8 mouse cellular contexts compared by ENCODE assay signal in the genomic region with DNA sequence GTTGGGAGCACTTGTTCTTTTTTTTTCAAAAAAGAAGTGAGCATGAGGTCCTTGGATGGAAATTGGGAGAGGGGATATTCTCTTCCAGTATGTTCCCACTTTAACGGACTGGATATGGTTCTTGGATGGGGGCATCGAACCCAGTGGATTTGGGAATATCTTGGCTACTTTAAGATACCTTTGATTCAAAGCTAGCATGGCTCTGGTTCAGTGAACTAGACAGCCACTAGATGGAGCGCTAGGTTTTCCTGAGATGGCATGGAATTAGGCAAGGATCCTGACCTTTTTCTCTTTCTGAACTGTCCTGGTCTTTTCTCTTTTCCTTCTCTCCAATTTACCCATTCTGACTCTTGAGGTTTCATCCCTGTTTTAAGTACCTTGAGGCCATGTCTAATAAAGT. TPM values are rescaled to one million over a fixed set of nuclear protein-coding genes. Genes with fewer than 3 reads are reported as not detected.
DNase-seq lines count a peak whose midpoint lies in the region; ATAC-seq and TF ChIP-seq lines count a peak whose summit lies in the region.

No protein-coding gene starts in this region.

- no peaks in the 10 kb centered on the region for H3K79me2 ChIP-seq in MEL (ENCODE audit: control insufficient read depth, insufficient read depth, low read length, poor library complexity)

- no peaks in the 10 kb centered on the region for H3K36me3 ChIP-seq in intestine, embryonic 14.5 days (ENCODE audit: control insufficient read depth, insufficient read depth, low read length)
- no peaks in the 10 kb centered on the region for H3K36me3 ChIP-seq in intestine, embryonic 16.5 days (ENCODE audit: control insufficient read depth, insufficient read depth, low read length)
- H3K36me3 ChIP-seq in MEL (ENCODE audit: control insufficient read depth in 1 of 2, insufficient read depth in 2 of 2, low read length in 2 of 2), result no peaks in the 10 kb centered on the region
- no peaks in the 10 kb centered on the region for H3K36me3 ChIP-seq in midbrain, embryonic 15.5 days (replicated peaks)

- intact Hi-C loops in heart, postnatal 10 days (cut with DNase I), result loop anchor here (2.0 to 10.0 kb wide), 3 partner anchors 217 to 617 kb away; no protein-coding TSS in a partner anchor
- intact Hi-C loops in left cerebral cortex, adult 2 months (cut with DNase I), result loop anchor here (2.0 to 10.0 kb wide), 5 partner anchors 107 to 427 kb away; a partner anchor contains a TSS

- H3K9ac ChIP-seq in intestine, embryonic 14.5 days (ENCODE audit: low read length), result no peak overlapping the region
- no peak overlapping the region for H3K9ac ChIP-seq in intestine, embryonic 16.5 days (ENCODE audit: low read depth, low read length)
- no peak overlapping the region for H3K9ac ChIP-seq in MEL (ENCODE audit: control insufficient read depth, low read depth, low read length, poor library complexity, severe bottlenecking)
- no peak overlapping the region for H3K9ac ChIP-seq in midbrain, embryonic 15.5 days

- no peaks in the 10 kb centered on the region for H3K27me3 ChIP-seq in intestine, embryonic 14.5 days (replicated peaks; ENCODE audit: control insufficient read depth, insufficient read depth, low read length)
- no peaks in the 10 kb centered on the region for H3K27me3 ChIP-seq in intestine, embryonic 16.5 days (replicated peaks; ENCODE audit: control insufficient read depth, insufficient read depth, low read length)
- no peaks in the 10 kb centered on the region; a peak in 1 of 4 replicates for H3K27me3 ChIP-seq in MEL (ENCODE audit: control insufficient read depth in 1 of 2, insufficient read depth in 2 of 2, low read length in 2 of 2)
- no peaks in the 10 kb centered on the region for H3K27me3 ChIP-seq in midbrain, embryonic 15.5 days (replicated peaks)

- H3K9me3 ChIP-seq in intestine, embryonic 14.5 days (ENCODE audit: control insufficient read depth, low read length), result peaks cover 5% of the 10 kb centered on the region; the same call in 1 of the 2 replicates
- H3K9me3 ChIP-seq in intestine, embryonic 16.5 days (ENCODE audit: control insufficient read depth, low read length), result no peaks in the 10 kb centered on the region
- H3K9me3 ChIP-seq in MEL (replicated peaks; ENCODE audit: insufficient read depth, low read length), result no peaks in the 10 kb centered on the region
- H3K9me3 ChIP-seq in midbrain, embryonic 15.5 days, result no peaks in the 10 kb centered on the region

- 32% methylated on average over 3 of the region's 3 CpGs for WGBS in intestine, embryonic 14.5 days
- WGBS in intestine, embryonic 16.5 days, result 26% methylated on average over 3 of the region's 3 CpGs
- WGBS in midbrain, embryonic 15.5 days, result 39% methylated on average over 3 of the region's 3 CpGs

- H3K4me1 ChIP-seq in intestine, embryonic 14.5 days (replicated peaks; ENCODE audit: control insufficient read depth, insufficient read depth, low read length), result no peaks in the 10 kb centered on the region
- no peaks in the 10 kb centered on the region for H3K4me1 ChIP-seq in intestine, embryonic 16.5 days (ENCODE audit: control insufficient read depth, insufficient read depth, low read length)
- H3K4me1 ChIP-seq in MEL (ENCODE audit: control insufficient read depth in 1 of 2, insufficient read depth in 2 of 2, low read length in 2 of 2), result no peaks in the 10 kb centered on the region
- no peaks in the 10 kb centered on the region for H3K4me1 ChIP-seq in midbrain, embryonic 15.5 days

- TF ChIP-seq POLR2A in MEL (IDR thresholded peaks at IDR 0.05; ENCODE audit: control insufficient read depth in 1 of 2, insufficient read depth in 1 of 2, low read depth in 1 of 2, low read length in 2 of 2, poor library complexity in 1 of 2), result no peak

- no peak; the same call in 1 of the 2 replicates for ATAC-seq in intestine, embryonic 14.5 days (replicated peaks; ENCODE audit: low FRiP score, low TSS enrichment, low read depth)
- ATAC-seq in intestine, embryonic 16.5 days, result no peak
- ATAC-seq in midbrain, embryonic 15.5 days (replicated peaks), result peak; percentile 62
- ATAC-seq in erythroid progenitor cell, adult 5-6 weeks (replicated peaks; ENCODE audit: low FRiP score, poor library complexity, severe bottlenecking), result no peak

- TF ChIP-seq RAD21 in MEL (IDR thresholded peaks at IDR 0.05; ENCODE audit: low read depth, low read length), result peak; percentile 93

- TF ChIP-seq CTCF in MEL (IDR thresholded peaks at IDR 0.05 in 2 of 3, conservative IDR thresholded peaks at IDR 0.05 in 1 of 3; ENCODE audit: control insufficient read depth in 1 of 3, insufficient read depth in 1 of 3, low read depth in 2 of 3, low read length in 3 of 3, poor library complexity in 1 of 3, severe bottlenecking in 1 of 3), result peak; percentile 59 to 91 (median 74)
- peak; percentile 88 for TF ChIP-seq CTCF in left cerebral cortex, adult 2 months (IDR thresholded peaks at IDR 0.05)

- TF ChIP-seq EP300 in MEL (IDR thresholded peaks at IDR 0.05; ENCODE audit: low read depth in 1 of 2, low read length in 2 of 2), result no peak

- DNase-seq in intestine, embryonic 14.5 days (ENCODE audit: low spot score), result peak; percentile 64
- peak; percentile 65 for DNase-seq in MEL (ENCODE audit: low read depth, low spot score)
- DNase-seq in cerebellum, postnatal 14 days, result peak; percentile 76 to 79
- DNase-seq in heart, postnatal 10 days, result peak; percentile 58 to 80
- DNase-seq in left cerebral cortex, adult 2 months (ENCODE audit: extremely low spot score in 1 of 2, low spot score in 2 of 2), result peak; percentile 38 to 39

- H3K4me3 ChIP-seq in intestine, embryonic 14.5 days (ENCODE audit: low read depth, low read length), result no peak overlapping the region
- H3K4me3 ChIP-seq in intestine, embryonic 16.5 days (ENCODE audit: low read length), result no peak overlapping the region
- no peak overlapping the region for H3K4me3 ChIP-seq in MEL (ENCODE audit: control insufficient read depth in 1 of 2, insufficient read depth in 1 of 2, low read depth in 2 of 2, low read length in 2 of 2)
- no peak overlapping the region for H3K4me3 ChIP-seq in left cerebral cortex, adult 2 months
- H3K4me3 ChIP-seq in midbrain, embryonic 15.5 days, result no peak overlapping the region

- no peak overlapping the region for H3K27ac ChIP-seq in intestine, embryonic 14.5 days (ENCODE audit: low read depth)
- no peak overlapping the region for H3K27ac ChIP-seq in intestine, embryonic 16.5 days (ENCODE audit: low read length)
- H3K27ac ChIP-seq in MEL (ENCODE audit: control insufficient read depth, low read depth, low read length), result no peak overlapping the region
- no peak overlapping the region for H3K27ac ChIP-seq in left cerebral cortex, adult 2 months
- no peak overlapping the region for H3K27ac ChIP-seq in midbrain, embryonic 15.5 days

- no peak overlapping the region for H3K4me2 ChIP-seq in intestine, embryonic 14.5 days (ENCODE audit: low read length)
- no peak overlapping the region for H3K4me2 ChIP-seq in intestine, embryonic 16.5 days (ENCODE audit: low read depth, low read length)
- H3K4me2 ChIP-seq in midbrain, embryonic 15.5 days, result no peak overlapping the region

TF ChIP-seq in MEL, 35 proteins besides CTCF, POLR2A, EP300 and RAD21:
- no peak for TF ChIP-seq GABPA (IDR thresholded peaks at IDR 0.05; ENCODE audit: low read depth, low read length)
- no peak for TF ChIP-seq POLR2AphosphoS2 (IDR thresholded peaks at IDR 0.05; ENCODE audit: low read length)
- TF ChIP-seq USF2 (IDR thresholded peaks at IDR 0.05; ENCODE audit: borderline replicate concordance in 1 of 2, insufficient read depth in 1 of 2, low read depth in 1 of 2, low read length in 2 of 2), result no peak
- TF ChIP-seq POLR2AphosphoS5 (IDR thresholded peaks at IDR 0.05; ENCODE audit: borderline replicate concordance, low read depth, low read length), result no peak
- no peak for TF ChIP-seq MXI1 (IDR thresholded peaks at IDR 0.05; ENCODE audit: low read depth, low read length)
- TF ChIP-seq ELF1 (IDR thresholded peaks at IDR 0.05; ENCODE audit: low read depth, low read length), result 0 out of 2 replicates have a peak, but pooled peaks have one; percentile 8
- TF ChIP-seq BHLHE40 (IDR thresholded peaks at IDR 0.05; ENCODE audit: borderline replicate concordance, low read depth, low read length), result no peak
- peak; percentile 92 for TF ChIP-seq ZC3H11A (IDR thresholded peaks at IDR 0.05; ENCODE audit: low read depth, low read length)
- peak; percentile 92 for TF ChIP-seq SMC3 (IDR thresholded peaks at IDR 0.05; ENCODE audit: low read depth, low read length)

RNA-seq across cellular contexts. Expression of a gene that starts 20.6 kb away (rescaled TPM):
- polyA plus RNA-seq in intestine, embryonic 14.5 days (2014; fragmentation: Nextera tagmentation; extraction: Ambion mirVana), result 38.9 and 41.9 TPM in 2 replicates
- 30.9 and 33.5 TPM in 2 replicates for polyA plus RNA-seq in intestine, embryonic 16.5 days (2015; fragmentation: Nextera tagmentation; extraction: Ambion mirVana)
- 18.7 and 18.8 TPM in 2 replicates for total RNA-seq in MEL (2012; rRNA removed)
- polyA plus RNA-seq in MEL (2012; ENCODE audit: insufficient read depth in 1 of 2, insufficient read length in 2 of 2, low read depth in 1 of 2, low replicate concordance in 2 of 2, missing spikeins in 1 of 2), result 10 to 100 TPM in 1 of 2 experiments, not detected in 1; 17.8 TPM
- total RNA-seq in heart, postnatal 10 days (2021), result 10 to 100 TPM; 20.7 to 20.8 TPM
- 100 to 1,000 TPM; 121 to 126 TPM for total RNA-seq in left cerebral cortex, adult 2 months (2021)
- 117 TPM in 2 replicates for polyA plus RNA-seq in midbrain, embryonic 15.5 days (2015; fragmentation: Nextera tagmentation; extraction: Ambion mirVana)
- total RNA-seq in erythroid progenitor cell, adult 5-6 weeks (2015; ENCODE audit: low replicate concordance), result 17.3 and 23.5 TPM in 2 replicates
- 43.6 and 59.7 TPM in 2 replicates for total RNA-seq in erythroid progenitor cell, adult 5-6 weeks (2017; ENCODE audit: low replicate concordance)
